Mouse (Mus musculus) embryonic facial prominence, embryonic 11.5 days (tissue): ENCODE measurements at regions not wholly inside any gene's neighbourhood (a gene's known extent, or its start where the extent isn't known, plus 50 kb on each side); places are given as distances from the start of the nearest gene placed in this dataset.

ENCODE experiments used
- ATAC-seq: fragments of 200-750 bp; cut with Nextera tagmentation; replicated peaks from 2 replicates; pipeline ENCODE4 v1.8.0; 2017; ENCODE audit warnings: low read depth; ENCODE audit not compliant: insufficient number of reproducible peaks, low FRiP score, low TSS enrichment
- DNase-seq: peaks from one replicate; pipeline ENCODE4 v3.0.0-alpha.2; 2015; ENCODE audit warnings: low spot score
- H3K27ac ChIP-seq: fragments of 300-500 bp; sonication (generic); replicated peaks from 2 replicates; pipeline ENCODE4 v1.5.1; 2014; ENCODE audit warnings: mild to moderate bottlenecking, low read depth, low read length, control low read depth
- H3K27me3 ChIP-seq: fragments of 300-500 bp; sonication (generic); 2 replicates; pipeline ENCODE4 v1.6.1; 2014; ENCODE audit warnings: mild to moderate bottlenecking, low read length, moderate library complexity, mixed read lengths; ENCODE audit not compliant: control insufficient read depth, insufficient read depth
- H3K36me3 ChIP-seq: fragments of 300-500 bp; sonication (generic); replicated peaks from 2 replicates; pipeline ENCODE4 v1.6.1; 2014; ENCODE audit warnings: low read depth, mild to moderate bottlenecking, low read length, moderate library complexity, mixed read lengths; ENCODE audit not compliant: control insufficient read depth, insufficient read depth
- H3K4me1 ChIP-seq: fragments of 300-500 bp; sonication (generic); 2 replicates; pipeline ENCODE4 v1.6.1; 2014; ENCODE audit warnings: low read length, mixed read lengths; ENCODE audit not compliant: control insufficient read depth, insufficient read depth
- H3K4me2 ChIP-seq: fragments of 300-500 bp; sonication (generic); 2 replicates; pipeline ENCODE4 v1.6.1; 2014; ENCODE audit warnings: low read depth, mild to moderate bottlenecking, control low read depth, low read length, moderate library complexity
- H3K4me3 ChIP-seq: fragments of 300-500 bp; sonication (generic); 2 replicates; pipeline ENCODE4 v1.5.1; 2014; ENCODE audit warnings: low read depth, low read length, control low read depth
- H3K9ac ChIP-seq: fragments of 300-500 bp; sonication (generic); replicated peaks from 2 replicates; pipeline ENCODE4 v1.6.1; 2014; ENCODE audit warnings: mild to moderate bottlenecking, control low read depth, low read length
- H3K9me3 ChIP-seq: fragments of 300-500 bp; sonication (generic); replicated peaks from 2 replicates; pipeline ENCODE4 v1.6.1; 2016; ENCODE audit warnings: mild to moderate bottlenecking, low read length, inconsistent platforms, mixed read lengths; ENCODE audit not compliant: control insufficient read depth
- WGBS: fragments of 180-500 bp; shearing (Covaris S2); extraction: QIAGEN DNeasy Blood & Tissue Kit; methylation state at CpG from one replicate; pipeline ENCODE4 v1.1.7; 2014; 5-methylcytosine and 5-hydroxymethylcytosine counted together

DNA sequence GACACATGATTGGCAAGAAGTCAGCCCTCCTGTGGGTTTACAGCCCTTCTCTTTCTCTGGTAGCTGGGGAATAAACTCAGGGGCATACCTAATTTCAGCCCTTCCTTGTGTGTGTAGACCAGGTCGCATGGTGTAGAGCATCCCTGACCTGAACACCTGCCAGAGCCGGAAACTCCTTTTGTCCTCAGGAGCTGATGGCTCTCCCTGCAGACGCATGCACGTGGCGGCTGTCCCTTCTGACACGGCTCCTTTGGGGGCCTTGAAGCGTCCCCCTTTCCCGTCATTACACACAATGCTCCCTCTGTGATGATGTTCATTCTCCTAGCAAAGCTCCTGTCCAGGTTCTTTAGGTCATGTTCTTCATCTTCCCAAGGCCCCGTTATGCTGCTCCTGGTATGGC, 203.3 kb downstream of the Diras2 start:
- Histone ChIP-seq H3K27ac (no peak overlapping the region), H3K4me1 (no peaks in the 10 kb centered on the region), H3K4me3 (no peak overlapping the region), H3K9me3 (no peaks in the 10 kb centered on the region), H3K9ac (no peak overlapping the region), H3K36me3 (no peaks in the 10 kb centered on the region), H3K27me3 (no peaks in the 10 kb centered on the region), H3K4me2 (no peak overlapping the region)
- 86% methylated on average over 9 of the region's 9 CpGs for WGBS
- no peak for DNase-seq
- ATAC-seq: no peak

DNA sequence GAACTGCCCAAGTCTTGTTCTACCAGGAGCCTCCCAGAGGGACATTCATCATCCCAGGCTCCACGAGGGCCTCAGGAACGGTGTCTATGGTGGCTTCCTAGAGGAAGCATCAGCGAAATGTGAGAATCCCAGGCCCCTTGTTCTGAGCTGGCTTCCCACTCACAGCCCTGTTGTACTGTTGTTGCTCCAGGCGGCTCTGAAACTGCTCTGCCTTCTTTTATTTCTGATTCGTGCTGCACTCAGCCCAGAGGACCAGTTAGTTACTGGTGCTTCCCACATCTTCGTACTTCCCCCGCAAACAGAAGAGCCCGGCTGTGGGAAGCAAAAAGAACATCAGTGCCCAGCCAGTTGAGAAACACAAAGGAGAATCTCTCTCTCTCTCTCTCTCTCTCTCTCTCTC, 202.3 kb downstream of the Diras2 start:
- no peak for DNase-seq
- no peak for ATAC-seq
- Histone ChIP-seq H3K9ac (no peak overlapping the region), H3K36me3 (no peaks in the 10 kb centered on the region), H3K27me3 (no peaks in the 10 kb centered on the region), H3K9me3 (no peaks in the 10 kb centered on the region), H3K4me3 (no peak overlapping the region), H3K4me2 (no peak overlapping the region), H3K4me1 (no peaks in the 10 kb centered on the region), H3K27ac (no peak overlapping the region)
- WGBS: 61% methylated on average over 8 of the region's 8 CpGs

DNA sequence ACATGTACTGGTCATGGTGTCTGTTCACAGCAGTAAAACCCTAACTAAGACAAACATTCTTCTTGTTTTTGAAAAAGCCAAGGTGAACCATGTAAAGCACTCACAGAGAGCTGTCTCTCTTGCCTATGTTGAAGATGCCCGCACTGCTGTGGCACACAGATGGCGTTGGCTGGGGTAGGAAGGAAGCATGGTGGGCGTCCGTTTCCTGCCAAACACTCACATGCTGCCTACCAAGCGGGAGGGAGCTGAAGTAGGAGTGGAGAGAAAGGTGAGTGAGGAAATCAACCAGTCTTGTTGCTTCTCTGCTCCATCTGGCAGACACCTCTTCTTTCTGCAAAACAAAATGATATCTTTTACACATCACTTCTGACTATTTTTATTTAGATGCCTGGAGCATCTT, 200.0 kb downstream of the Diras2 start:
- 84% methylated on average over 5 of the region's 5 CpGs for WGBS
- Histone ChIP-seq H3K36me3 (no peaks in the 10 kb centered on the region), H3K9me3 (no peaks in the 10 kb centered on the region), H3K4me2 (no peak overlapping the region), H3K27ac (no peak overlapping the region), H3K9ac (no peak overlapping the region), H3K4me3 (no peak overlapping the region), H3K27me3 (no peaks in the 10 kb centered on the region), H3K4me1 (no peaks in the 10 kb centered on the region)
- no peak for DNase-seq
- no peak for ATAC-seq

DNA sequence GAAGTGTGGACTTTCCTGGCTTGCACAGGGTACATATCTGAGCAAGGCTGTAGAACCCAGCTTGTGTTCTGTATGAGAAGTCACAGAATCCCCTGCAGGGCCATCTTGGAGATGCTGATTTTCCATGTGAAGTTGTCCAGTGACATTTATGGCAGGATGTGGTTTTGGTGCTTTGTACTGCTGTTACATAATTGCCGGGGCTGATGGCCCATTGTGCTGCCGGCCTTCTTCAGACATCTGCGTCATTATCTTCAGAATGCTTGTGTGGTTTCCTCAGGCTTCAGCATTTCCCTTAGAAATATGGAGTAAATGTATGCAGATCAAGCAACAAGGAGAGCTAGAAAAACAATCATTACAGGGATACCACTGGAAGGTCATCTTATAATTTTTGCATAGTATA, 196.1 kb downstream of the Diras2 start:
- Histone ChIP-seq H3K27ac (no peak overlapping the region), H3K4me3 (no peak overlapping the region), H3K36me3 (no peaks in the 10 kb centered on the region), H3K4me2 (no peak overlapping the region), H3K9ac (no peak overlapping the region), H3K9me3 (no peaks in the 10 kb centered on the region), H3K4me1 (no peaks in the 10 kb centered on the region), H3K27me3 (no peaks in the 10 kb centered on the region)
- no peak for DNase-seq
- 88% methylated on average over 3 of the region's 3 CpGs for WGBS
- no peak for ATAC-seq

DNA sequence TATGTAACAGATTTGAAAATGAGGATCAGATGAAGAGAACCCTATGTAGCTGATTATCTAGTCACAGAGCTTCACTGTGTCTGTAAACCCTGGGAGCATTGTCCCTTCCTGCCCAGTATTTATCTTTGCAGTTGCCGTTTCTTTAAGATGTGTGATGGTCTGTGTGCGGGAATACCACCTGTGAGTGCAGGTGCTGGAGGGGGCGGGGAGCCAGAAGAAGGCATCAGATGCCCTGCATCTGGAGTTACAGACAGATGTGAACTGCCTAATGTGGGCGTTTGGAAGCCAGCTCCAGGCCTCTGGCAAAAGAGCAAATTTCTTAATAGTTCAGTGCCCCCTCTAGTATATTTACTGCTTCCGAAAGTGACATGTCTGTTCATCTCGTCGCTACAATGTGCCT, 193.1 kb downstream of the Diras2 start:
- H3K4me1 ChIP-seq: no peaks in the 10 kb centered on the region
- no peak overlapping the region for H3K4me3 ChIP-seq
- H3K27ac ChIP-seq: no peak overlapping the region
- H3K27me3 ChIP-seq: no peaks in the 10 kb centered on the region
- WGBS: 72% methylated on average over 7 of the region's 7 CpGs
- no peak overlapping the region for H3K9ac ChIP-seq
- H3K9me3 ChIP-seq: no peaks in the 10 kb centered on the region
- ATAC-seq (no peak), DNase-seq (no peak)
- H3K4me2 ChIP-seq: no peak overlapping the region
- H3K36me3 ChIP-seq: no peaks in the 10 kb centered on the region

DNA sequence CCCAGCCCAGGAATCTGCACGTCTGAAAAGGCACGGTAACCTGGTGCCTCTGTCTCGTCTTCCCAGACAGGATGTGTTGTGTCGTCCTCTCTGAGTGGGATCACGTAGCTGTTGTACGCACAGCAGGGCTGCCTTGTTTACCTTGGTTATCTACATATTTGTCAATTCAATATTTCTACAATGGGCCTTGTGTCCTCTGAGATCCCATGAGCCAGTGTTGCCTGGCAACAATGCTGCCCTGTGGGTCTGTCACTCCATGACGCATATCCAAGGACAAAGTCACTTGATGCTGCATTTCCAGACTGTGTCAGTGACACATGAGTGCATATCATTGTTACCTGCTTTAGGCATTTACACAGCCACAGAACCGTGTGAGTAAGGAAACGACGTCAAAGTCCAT, 191.9 kb downstream of the Diras2 start:
- no peak overlapping the region for H3K4me3 ChIP-seq
- no peak overlapping the region for H3K4me2 ChIP-seq
- WGBS: 37% methylated on average over 10 of the region's 10 CpGs
- no peaks in the 10 kb centered on the region for H3K4me1 ChIP-seq
- no peak overlapping the region for H3K27ac ChIP-seq
- H3K36me3 ChIP-seq: no peaks in the 10 kb centered on the region
- H3K9me3 ChIP-seq: no peaks in the 10 kb centered on the region
- no peaks in the 10 kb centered on the region for H3K27me3 ChIP-seq
- ATAC-seq: no peak
- no peak for DNase-seq
- no peak overlapping the region for H3K9ac ChIP-seq

DNA sequence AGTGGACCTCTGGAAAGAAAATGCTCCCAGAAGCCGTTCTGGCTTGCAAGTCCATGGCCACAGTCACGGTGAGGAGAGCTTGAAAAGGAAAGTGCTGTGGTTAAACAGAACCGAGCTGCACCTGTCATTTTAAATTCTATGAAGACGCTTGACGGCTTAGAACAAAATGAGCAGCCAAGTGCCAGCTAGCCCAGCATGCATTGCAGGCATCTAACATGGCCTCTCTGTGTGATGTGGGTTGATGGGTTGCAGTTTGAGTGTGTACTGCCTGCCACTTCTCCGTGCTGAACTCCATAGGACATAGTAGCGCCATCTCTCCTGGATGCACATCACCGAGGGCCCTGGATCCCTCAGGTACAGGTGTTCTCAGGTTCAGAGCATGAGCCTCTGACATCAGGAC, 189.1 kb downstream of the Diras2 start:
- H3K27me3 ChIP-seq: no peaks in the 10 kb centered on the region
- no peaks in the 10 kb centered on the region for H3K4me1 ChIP-seq
- 89% methylated on average over 8 of the region's 8 CpGs for WGBS
- H3K27ac ChIP-seq: no peak overlapping the region
- DNase-seq (no peak), ATAC-seq (no peak)
- no peak overlapping the region for H3K4me3 ChIP-seq
- H3K4me2 ChIP-seq: no peak overlapping the region
- no peak overlapping the region for H3K9ac ChIP-seq
- H3K36me3 ChIP-seq: no peaks in the 10 kb centered on the region
- no peaks in the 10 kb centered on the region for H3K9me3 ChIP-seq

DNA sequence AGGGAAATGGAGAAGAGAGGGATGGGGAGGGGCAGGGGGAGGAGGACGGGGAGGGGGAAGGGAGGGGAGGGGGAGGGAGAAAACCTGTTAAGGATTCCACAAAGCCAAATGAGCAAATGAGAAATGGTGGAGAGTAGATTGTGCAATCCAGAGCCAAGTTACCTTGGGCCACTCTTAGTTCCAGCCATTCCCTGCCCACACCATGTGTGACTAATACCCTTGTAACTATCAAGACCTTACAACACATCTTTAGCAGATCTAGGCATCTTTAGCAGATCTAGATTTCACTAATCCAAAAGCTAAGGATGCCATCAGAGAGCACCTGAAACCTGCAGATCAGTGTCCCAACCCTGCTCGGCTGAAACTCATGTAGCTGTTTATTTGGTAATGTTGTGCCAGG, 186.7 kb downstream of the Diras2 start:
- no peaks in the 10 kb centered on the region for H3K4me1 ChIP-seq
- no peak for ATAC-seq
- no peak overlapping the region for H3K27ac ChIP-seq
- no peak for DNase-seq
- WGBS: 57% methylated on average over 2 of the region's 2 CpGs
- no peaks in the 10 kb centered on the region for H3K27me3 ChIP-seq
- H3K9ac ChIP-seq: no peak overlapping the region
- no peaks in the 10 kb centered on the region for H3K36me3 ChIP-seq
- H3K4me2 ChIP-seq: no peak overlapping the region
- H3K4me3 ChIP-seq: no peak overlapping the region
- H3K9me3 ChIP-seq: no peaks in the 10 kb centered on the region

DNA sequence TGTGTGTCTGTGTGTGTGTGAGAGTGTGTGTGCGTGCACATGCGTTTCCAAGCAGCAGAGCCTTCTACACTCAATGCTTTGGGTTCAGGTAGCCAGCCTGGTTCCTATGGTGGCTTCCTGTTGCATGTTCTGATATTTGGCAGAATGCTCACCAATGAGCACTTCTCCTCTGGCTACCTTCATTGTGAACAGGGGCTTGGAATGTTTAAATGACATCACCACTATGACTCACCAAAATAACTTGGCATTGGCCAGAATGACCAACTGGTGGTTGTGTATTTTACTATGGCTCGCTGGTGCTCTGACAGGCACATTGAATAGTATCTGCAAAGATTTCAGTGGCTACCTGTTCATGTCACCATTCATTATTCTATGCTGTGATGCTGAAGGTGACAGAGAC, 186.2 kb downstream of the Diras2 start:
- no peaks in the 10 kb centered on the region for H3K4me1 ChIP-seq

More for the DNA sequence above, 186.2 kb downstream of the Diras2 start:
- H3K36me3 ChIP-seq: no peaks in the 10 kb centered on the region
- no peak overlapping the region for H3K4me2 ChIP-seq
- no peak for ATAC-seq
- DNase-seq: no peak
- H3K9ac ChIP-seq: no peak overlapping the region
- no peaks in the 10 kb centered on the region for H3K9me3 ChIP-seq
- 94% methylated on average over 3 of the region's 3 CpGs for WGBS
- no peak overlapping the region for H3K4me3 ChIP-seq
- H3K27me3 ChIP-seq: no peaks in the 10 kb centered on the region
- no peak overlapping the region for H3K27ac ChIP-seq
